Mouse (Mus musculus) brown adipose tissue, adult 24 weeks (tissue): Measurements from ENCODE around the gene Ccnd3. TPM values are rescaled to one million over a fixed set of nuclear protein-coding genes. Genes with fewer than 3 reads are reported as not detected.
"Not testable (repeated sequence)": the region's sequence is repeated elsewhere in the genome, so short reads cannot be mapped to it uniquely, and the experiment has no call there.

Experiments used
- H3K27ac ChIP-seq: fragments of 200-500 bp; replicated peaks from 2 replicates; pipeline ENCODE4 v1.5.1; 2012; ENCODE audit warnings: low read depth, mild to moderate bottlenecking, low read length
- H3K4me1 ChIP-seq: fragments of 200-500 bp; 2 replicates; pipeline ENCODE4 v1.6.1; 2012; ENCODE audit warnings: low read length, mixed read lengths; ENCODE audit not compliant: control insufficient read depth, insufficient read depth, insufficient read length
- H3K4me3 ChIP-seq: fragments of 200-500 bp; 2 replicates; pipeline ENCODE4 v1.5.1; 2012; ENCODE audit warnings: low read depth, mild to moderate bottlenecking, low read length, moderate library complexity; ENCODE audit not compliant: insufficient read depth
- polyA plus RNA-seq: library from polyadenylated mRNA; stranded (reverse); fragments of >200 nt; gene quantifications from 2 replicates; pipeline ENCODE4 v1.2.4, GENCODE M21; 2012; ENCODE audit not compliant: missing spikeins, insufficient read depth, insufficient read length

The Ccnd3 gene
- polyA plus RNA-seq, 1 experiment = 48.4 TPM

- peaks cover 11% of the 10 kb centered on the region for H3K4me1 ChIP-seq
- no peak overlapping the region for H3K27ac ChIP-seq
- H3K4me3 ChIP-seq = no peak overlapping the region
Measured at GRCm38 (mm10) chr17:47614018-47614417, 109.2 kb downstream of the Ccnd3 start.

GRCm38 (mm10) chr17:47616119-47616518, 111.3 kb downstream of the Ccnd3 start:
- Histone ChIP-seq H3K4me1 (peaks cover 9% of the 10 kb centered on the region), H3K4me3 (no peak overlapping the region), H3K27ac (no peak overlapping the region)

GRCm38 (mm10) chr17:47616652-47617051, 111.8 kb downstream of the Ccnd3 start:
- H3K4me3 ChIP-seq = no peak overlapping the region
- H3K27ac ChIP-seq = no peak overlapping the region
- peaks cover 9% of the 10 kb centered on the region for H3K4me1 ChIP-seq

GRCm38 (mm10) chr17:47617605-47618307, 112.9 kb downstream of the Ccnd3 start:
- H3K4me3 ChIP-seq = no peak overlapping the region
- peaks cover 2% of the 10 kb centered on the region; the same call in 1 of the 2 replicates for H3K4me1 ChIP-seq
- no peak overlapping the region for H3K27ac ChIP-seq

GRCm38 (mm10) chr17:47618556-47619311, 113.9 kb downstream of the Ccnd3 start:
- Histone ChIP-seq H3K4me1 (no peaks in the 10 kb centered on the region), H3K4me3 (no peak overlapping the region), H3K27ac (no peak overlapping the region)

GRCm38 (mm10) chr17:47622912-47623554, 118.2 kb downstream of the Ccnd3 start:
- no peaks in the 10 kb centered on the region for H3K4me1 ChIP-seq
- H3K27ac ChIP-seq = no peak overlapping the region
- no peak overlapping the region for H3K4me3 ChIP-seq

- not testable (repeated sequence) for H3K27ac ChIP-seq, H3K4me1 ChIP-seq, H3K4me3 ChIP-seq
Measured at GRCm38 (mm10) chr17:47624572-47624971, 119.7 kb downstream of the Ccnd3 start.

- Histone ChIP-seq H3K27ac (no peak overlapping the region), H3K4me1 (no peaks in the 10 kb centered on the region), H3K4me3 (no peak overlapping the region)
Measured at GRCm38 (mm10) chr17:47625088-47625487, 120.2 kb downstream of the Ccnd3 start.

GRCm38 (mm10) chr17:47626031-47626430, 121.2 kb downstream of the Ccnd3 start:
- no peak overlapping the region for H3K27ac ChIP-seq
- H3K4me3 ChIP-seq = no peak overlapping the region

GRCm38 (mm10) chr17:47627791-47628190, 122.9 kb downstream of the Ccnd3 start:
- Histone ChIP-seq H3K27ac (no peak overlapping the region), H3K4me3 (no peak overlapping the region), H3K4me1 (peaks cover 3% of the 10 kb centered on the region; the same call in 1 of the 2 replicates)

More at GRCm38 (mm10) chr17:47626031-47626430, 121.2 kb downstream of the Ccnd3 start:
- peaks cover 3% of the 10 kb centered on the region; the same call in 1 of the 2 replicates for H3K4me1 ChIP-seq

- Histone ChIP-seq H3K4me1 (peaks cover 3% of the 10 kb centered on the region; the same call in 1 of the 2 replicates), H3K27ac (peak overlapping the region; percentile 77), H3K4me3 (peak overlapping the region; percentile 99)
Measured at GRCm38 (mm10) chr17:47628851-47629676, 124.2 kb downstream of the Ccnd3 start.

- H3K27ac ChIP-seq = peak overlapping the region; percentile 18; the same call in 1 of the 2 replicates
- H3K4me1 ChIP-seq = peaks cover 3% of the 10 kb centered on the region; the same call in 1 of the 2 replicates
- H3K4me3 ChIP-seq = peak overlapping the region; percentile 83
Measured at GRCm38 (mm10) chr17:47629717-47630677, 125.1 kb downstream of the Ccnd3 start.

- Histone ChIP-seq H3K27ac (peak within 1 kb of the TSS; percentile 18; the same call in 1 of the 2 replicates), H3K4me3 (peak within 1 kb of the TSS; percentile 83), H3K4me1 (peaks cover 3% of the 10 kb centered on the region; the same call in 1 of the 2 replicates)
Measured at GRCm38 (mm10) chr17:47630678-47631065, 125.8 kb downstream of the Ccnd3 start, which contains the start of gene Usp49. Gene Usp49, plus strand, starts transcription at chr17:47630690.
